Mouse (Mus musculus) hindbrain, embryonic 12.5 days (tissue): ENCODE data around the gene Kif1bp. TPM values are rescaled to one million over a fixed set of nuclear protein-coding genes. Genes with fewer than 3 reads are reported as not detected.

Experiments used
- ATAC-seq: fragments of 200-750 bp; cut with Nextera tagmentation; 2 replicates; pipeline ENCODE4 v1.8.0; 2017; ENCODE audit warnings: moderate TSS enrichment; ENCODE audit not compliant: low FRiP score
- H3K27ac ChIP-seq: fragments of 300-500 bp; sonication (generic); 2 replicates; pipeline ENCODE4 v1.5.1; 2016; ENCODE audit warnings: mild to moderate bottlenecking
- H3K27me3 ChIP-seq: fragments of 300-500 bp; sonication (generic); 2 replicates; pipeline ENCODE4 v1.6.1; 2016; ENCODE audit warnings: mild to moderate bottlenecking
- H3K36me3 ChIP-seq: fragments of 300-500 bp; sonication (generic); 2 replicates; pipeline ENCODE4 v1.6.1; 2016; ENCODE audit warnings: mild to moderate bottlenecking
- H3K4me1 ChIP-seq: fragments of 300-500 bp; sonication (generic); 2 replicates; pipeline ENCODE4 v1.6.1; 2016
- H3K4me2 ChIP-seq: fragments of 300-500 bp; sonication (generic); replicated peaks from 2 replicates; pipeline ENCODE4 v1.6.1; 2016; ENCODE audit warnings: mild to moderate bottlenecking
- H3K4me3 ChIP-seq: fragments of 300-500 bp; sonication (generic); 2 replicates; pipeline ENCODE4 v1.5.1; 2016; ENCODE audit warnings: mild to moderate bottlenecking
- H3K9ac ChIP-seq: fragments of 300-500 bp; sonication (generic); 2 replicates; pipeline ENCODE4 v1.6.1; 2016; ENCODE audit warnings: mild to moderate bottlenecking, moderate library complexity
- H3K9me3 ChIP-seq: fragments of 300-500 bp; sonication (generic); replicated peaks from 2 replicates; pipeline ENCODE4 v1.6.1; 2016; ENCODE audit warnings: mild to moderate bottlenecking
- WGBS: fragments of 180-500 bp; shearing (Covaris S2); methylation state at CpG from one replicate; pipeline ENCODE4 v1.1.7; 2016; 5-methylcytosine and 5-hydroxymethylcytosine counted together
- polyA plus RNA-seq: library from polyadenylated mRNA; unstranded; fragments of >200 nt; fragmentation: Nextera tagmentation; extraction: Ambion mirVana; gene quantifications from 2 replicates; pipeline ENCODE4 v1.2.1, GENCODE M21; 2016

Kif1bp gene
- polyA plus RNA-seq, 1 experiment from 2014 or later, result 74.3 TPM

DNA sequence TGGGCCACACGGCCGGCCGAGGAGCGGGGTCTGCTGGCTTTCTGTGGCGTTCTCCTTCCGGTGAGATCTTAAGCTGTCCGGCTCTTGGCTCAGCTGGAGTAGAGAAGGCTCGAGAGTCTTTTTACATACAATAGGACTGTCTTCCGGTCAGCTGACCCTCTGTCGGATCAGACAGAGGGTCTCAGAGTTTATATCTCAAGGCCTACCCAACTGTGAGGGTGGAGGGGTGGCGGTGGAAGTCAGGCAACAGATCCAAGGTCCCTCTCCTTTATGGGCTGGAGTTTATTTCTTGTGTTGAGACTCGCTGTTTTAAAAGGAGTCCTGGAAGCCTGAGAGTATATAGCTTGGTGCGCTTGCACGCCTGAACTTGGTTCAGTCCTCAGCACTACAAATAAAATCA lies 50.9 kb downstream of the Kif1bp start, which contains the start of gene Srgn:
Srgn (minus strand) TSS at position 101 of the 400 bp plus-strand sequence.
- no peaks in the 10 kb centered on the region for H3K9me3 ChIP-seq
- no peaks in the 10 kb centered on the region for H3K36me3 ChIP-seq
- H3K27me3 ChIP-seq, result no peaks in the 10 kb centered on the region
- no peak within 1 kb of the TSS for H3K4me3 ChIP-seq
- 86% methylated on average over 14 of the region's 14 CpGs for WGBS
- H3K4me2 ChIP-seq, result no peak within 1 kb of the TSS
- no peak within 1 kb of the TSS for H3K27ac ChIP-seq
- no peak for ATAC-seq
- H3K4me1 ChIP-seq, result no peaks in the 10 kb centered on the region
- H3K9ac ChIP-seq, result no peak within 1 kb of the TSS

DNA sequence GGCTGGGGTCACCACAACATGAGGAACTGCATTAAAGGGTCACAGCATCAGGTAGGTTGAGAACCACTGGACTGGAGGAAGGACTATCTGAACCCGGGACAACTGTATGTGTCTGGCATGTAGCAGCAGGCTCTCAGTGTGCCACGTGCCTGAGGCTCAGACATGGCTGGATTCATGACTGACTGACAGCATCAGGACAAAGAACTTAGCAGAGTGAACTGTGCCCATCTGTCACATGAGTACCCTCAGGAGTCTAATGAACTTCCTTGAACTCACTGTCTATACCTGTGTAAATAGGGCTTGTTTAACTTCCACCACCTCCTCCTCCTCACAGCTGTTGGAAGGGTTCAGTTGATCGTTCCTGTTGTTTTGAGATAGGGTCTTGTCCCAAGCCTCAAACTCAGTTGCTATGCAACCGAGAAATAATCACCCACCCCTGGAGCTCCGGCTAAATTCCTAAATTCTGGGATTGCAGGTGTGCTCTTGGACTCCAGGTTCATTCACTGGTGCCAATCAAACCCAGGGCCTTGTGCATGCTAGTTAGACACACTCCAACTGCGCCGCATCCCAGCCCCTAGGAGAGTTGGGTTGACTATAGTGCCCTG lies 55.8 kb downstream of the Kif1bp start:
- Histone ChIP-seq H3K4me3 (no peak overlapping the region), H3K27ac (no peak overlapping the region), H3K4me1 (no peaks in the 10 kb centered on the region), H3K4me2 (no peak overlapping the region), H3K9me3 (no peaks in the 10 kb centered on the region), H3K36me3 (no peaks in the 10 kb centered on the region), H3K9ac (no peak overlapping the region), H3K27me3 (no peaks in the 10 kb centered on the region)
- 77% methylated on average over 7 of the region's 7 CpGs for WGBS
- ATAC-seq, result no peak

DNA sequence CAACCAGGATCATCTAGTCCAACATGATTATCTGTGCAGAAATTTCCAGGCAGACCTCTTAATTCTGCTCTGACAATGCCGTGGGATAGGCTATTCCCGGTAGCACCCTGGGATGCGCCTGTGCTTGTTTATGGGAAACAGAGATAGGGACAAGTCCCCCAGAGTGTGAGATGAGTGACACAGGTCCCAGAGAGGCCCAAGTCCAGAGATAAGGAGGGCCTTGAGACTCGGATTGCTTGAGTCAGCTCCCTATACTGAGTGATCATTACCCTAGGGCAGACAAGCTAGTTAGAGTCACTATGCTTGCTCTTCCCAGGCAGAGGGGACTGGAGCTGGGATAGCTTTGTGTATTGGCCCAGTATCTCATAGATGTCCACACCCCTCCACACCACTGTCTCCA lies 56.5 kb downstream of the Kif1bp start:
- Histone ChIP-seq H3K4me1 (no peaks in the 10 kb centered on the region), H3K27me3 (no peaks in the 10 kb centered on the region), H3K9ac (no peak overlapping the region), H3K4me3 (no peak overlapping the region), H3K9me3 (no peaks in the 10 kb centered on the region), H3K4me2 (no peak overlapping the region), H3K27ac (no peak overlapping the region), H3K36me3 (no peaks in the 10 kb centered on the region)
- WGBS, result 59% methylated on average over 4 of the region's 4 CpGs
- no peak for ATAC-seq

DNA sequence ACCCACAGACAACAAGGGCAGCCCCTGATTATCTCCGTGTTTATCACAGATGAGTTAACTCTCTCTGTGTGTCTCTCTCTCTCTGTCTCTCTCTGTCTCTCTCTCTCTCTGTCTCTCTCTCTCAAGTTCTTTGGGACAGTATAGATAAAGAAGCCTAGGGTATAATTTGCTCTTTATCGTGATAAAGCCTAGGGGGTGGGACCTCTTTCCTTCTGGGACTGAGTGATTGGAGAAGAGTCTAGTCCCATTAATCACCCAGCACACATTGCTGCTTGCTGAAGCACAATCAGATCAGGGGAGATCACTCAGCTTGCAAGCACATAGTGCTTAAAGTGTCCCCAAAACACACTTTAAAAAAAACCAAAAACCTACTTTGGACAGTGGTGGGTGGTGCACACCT lies 57.3 kb downstream of the Kif1bp start:
- H3K4me1 ChIP-seq, result no peaks in the 10 kb centered on the region
- no peak for ATAC-seq

DNA sequence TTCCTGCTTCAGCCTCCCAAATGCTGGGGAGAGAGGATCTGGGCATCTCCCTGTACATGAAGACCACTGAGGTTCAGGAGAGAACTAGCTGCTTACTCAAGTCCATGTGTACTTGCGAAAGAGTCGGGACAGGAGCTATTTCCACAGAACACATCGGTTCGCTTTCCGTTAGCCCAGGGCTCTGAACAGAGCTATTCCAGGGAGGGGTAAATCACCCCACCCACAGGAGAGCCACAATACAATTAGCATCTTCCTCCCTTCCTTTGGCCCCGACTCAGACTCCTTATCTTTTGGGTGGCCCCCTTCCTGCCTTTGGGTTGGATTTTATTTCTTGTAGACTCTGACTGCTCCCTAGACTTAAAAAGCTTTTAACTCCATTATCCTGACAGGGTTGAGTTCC lies 60.7 kb downstream of the Kif1bp start:
- Histone ChIP-seq H3K9ac (no peak overlapping the region), H3K4me2 (no peak overlapping the region), H3K4me1 (no peaks in the 10 kb centered on the region), H3K27ac (no peak overlapping the region), H3K9me3 (no peaks in the 10 kb centered on the region), H3K36me3 (no peaks in the 10 kb centered on the region), H3K4me3 (no peak overlapping the region), H3K27me3 (no peaks in the 10 kb centered on the region)
- ATAC-seq, result no peak
- 87% methylated on average over 6 of the region's 6 CpGs for WGBS

More for the DNA sequence above, 57.3 kb downstream of the Kif1bp start:
- no peak overlapping the region for H3K27ac ChIP-seq
- H3K9ac ChIP-seq, result no peak overlapping the region
- no peaks in the 10 kb centered on the region for H3K9me3 ChIP-seq
- no peak overlapping the region for H3K4me2 ChIP-seq
- H3K36me3 ChIP-seq, result no peaks in the 10 kb centered on the region
- 74% methylated on average over 2 of the region's 2 CpGs for WGBS
- H3K27me3 ChIP-seq, result no peaks in the 10 kb centered on the region
- no peak overlapping the region for H3K4me3 ChIP-seq

DNA sequence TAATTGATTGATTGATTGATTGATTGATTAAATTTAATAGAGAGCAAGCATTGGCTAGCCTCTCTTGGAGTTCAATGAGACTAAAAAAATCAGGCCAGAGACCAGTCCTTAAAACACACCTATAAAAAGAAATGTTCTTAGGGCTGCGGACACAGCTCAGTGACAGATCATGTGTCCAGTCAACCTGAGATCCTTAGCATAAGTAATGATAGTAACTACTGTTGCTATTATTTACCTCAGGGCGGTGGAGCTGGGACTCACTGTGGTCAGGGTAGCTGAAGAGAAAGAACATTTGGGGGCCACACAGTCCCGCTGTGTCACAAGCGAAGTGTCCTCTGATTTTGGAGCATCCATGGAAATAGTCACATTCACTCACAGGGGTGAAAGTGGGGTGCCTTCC lies 65.4 kb downstream of the Kif1bp start:
- Histone ChIP-seq H3K4me2 (no peak overlapping the region), H3K9ac (no peak overlapping the region), H3K4me3 (no peak overlapping the region), H3K36me3 (no peaks in the 10 kb centered on the region), H3K9me3 (no peaks in the 10 kb centered on the region), H3K4me1 (no peaks in the 10 kb centered on the region), H3K27me3 (0 out of 2 replicates have a peak, but pooled peaks cover 5% of the 10 kb centered on the region), H3K27ac (no peak overlapping the region)
- ATAC-seq, result no peak
- 92% methylated on average over 4 of the region's 4 CpGs for WGBS

DNA sequence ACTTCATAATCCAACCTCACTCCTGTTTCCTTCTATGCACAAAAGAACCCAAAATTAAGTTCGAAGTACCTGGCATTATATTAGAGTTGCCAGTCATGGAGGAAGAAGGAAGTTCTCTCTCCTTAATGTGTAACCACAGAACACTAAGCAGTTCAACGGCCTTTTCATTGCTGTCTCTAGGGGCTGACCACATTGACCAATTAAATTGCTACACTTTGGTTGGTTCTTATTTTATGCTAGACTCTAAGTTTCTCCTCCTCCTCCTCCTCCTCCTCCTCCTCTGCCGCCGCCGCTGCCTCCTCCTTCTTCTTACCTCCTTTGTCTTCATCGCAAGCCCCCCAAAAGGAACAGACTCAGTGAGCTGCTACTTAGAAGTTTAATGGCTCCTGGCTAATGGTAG lies 66.7 kb downstream of the Kif1bp start:
- Histone ChIP-seq H3K27ac (no peak overlapping the region), H3K4me2 (no peak overlapping the region), H3K9me3 (no peaks in the 10 kb centered on the region), H3K9ac (no peak overlapping the region), H3K27me3 (peaks cover 14% of the 10 kb centered on the region), H3K36me3 (no peaks in the 10 kb centered on the region), H3K4me1 (no peaks in the 10 kb centered on the region), H3K4me3 (no peak overlapping the region)
- no peak for ATAC-seq
- 79% methylated on average over 6 of the region's 6 CpGs for WGBS

DNA sequence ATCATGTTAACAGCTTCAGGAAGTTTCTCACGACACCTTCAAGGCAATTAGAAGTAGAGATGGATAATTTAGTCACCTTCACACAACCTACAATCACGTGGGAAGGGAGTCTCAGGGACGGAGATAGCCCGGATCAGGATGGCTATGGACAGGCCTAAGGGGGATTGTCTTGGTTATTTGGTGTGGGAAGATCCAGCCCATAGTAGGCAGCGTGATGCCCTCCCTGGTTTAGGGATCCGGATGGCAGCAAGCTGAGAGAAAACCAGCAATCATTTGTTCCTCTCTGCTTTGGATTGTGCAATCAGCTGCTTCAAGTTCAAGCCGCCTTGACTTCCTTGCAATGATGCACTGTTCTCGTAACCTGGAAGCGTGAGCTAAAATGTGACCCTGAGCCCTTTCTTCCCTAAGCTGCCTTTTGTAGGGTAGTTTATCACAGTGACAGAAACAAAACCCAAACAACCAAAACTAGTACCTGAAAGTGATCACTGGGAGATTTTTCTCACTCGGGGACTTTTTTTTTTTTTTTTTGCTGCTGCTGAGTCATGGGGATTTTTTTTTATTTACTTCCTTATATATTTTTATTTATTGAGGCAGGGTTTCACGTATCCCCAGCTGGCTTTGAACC lies 69.1 kb downstream of the Kif1bp start:
- Histone ChIP-seq H3K9ac (no peak overlapping the region), H3K4me1 (no peaks in the 10 kb centered on the region), H3K9me3 (no peaks in the 10 kb centered on the region), H3K36me3 (no peaks in the 10 kb centered on the region), H3K27me3 (peaks cover 14% of the 10 kb centered on the region), H3K4me3 (no peak overlapping the region), H3K4me2 (no peak overlapping the region), H3K27ac (no peak overlapping the region)
- 69% methylated on average over 11 of the region's 11 CpGs for WGBS
- ATAC-seq, result no peak

DNA sequence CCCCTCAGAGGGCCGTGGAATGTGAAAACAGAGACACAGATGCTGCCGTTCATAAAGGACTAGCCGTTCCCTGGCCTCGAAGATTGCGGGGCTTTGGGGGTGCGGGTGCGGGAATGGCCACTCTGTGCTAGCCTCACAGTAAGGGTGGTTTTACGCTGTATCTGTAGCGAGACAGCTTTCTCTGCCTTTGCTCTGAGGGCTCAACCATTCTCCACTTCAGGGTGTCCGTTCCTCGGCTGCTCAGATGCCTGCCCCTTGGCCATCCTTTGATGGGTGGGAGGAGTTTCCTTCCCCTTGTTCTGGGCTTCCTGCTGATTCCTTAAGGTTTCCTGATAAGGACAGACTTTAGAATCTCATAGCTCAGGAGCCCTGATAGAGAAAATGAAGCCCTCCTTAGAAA lies 69.8 kb downstream of the Kif1bp start:
- peak overlapping the region; percentile 48 for H3K4me2 ChIP-seq
- WGBS, result 8% methylated on average over 11 of the region's 11 CpGs
- H3K4me1 ChIP-seq, result no peaks in the 10 kb centered on the region
- peak overlapping the region; percentile 19 for H3K4me3 ChIP-seq
- no peaks in the 10 kb centered on the region for H3K9me3 ChIP-seq
- no peak overlapping the region for H3K27ac ChIP-seq
- H3K27me3 ChIP-seq, result peaks cover 14% of the 10 kb centered on the region
- H3K36me3 ChIP-seq, result no peaks in the 10 kb centered on the region
- no peak overlapping the region for H3K9ac ChIP-seq
- ATAC-seq, result no peak

DNA sequence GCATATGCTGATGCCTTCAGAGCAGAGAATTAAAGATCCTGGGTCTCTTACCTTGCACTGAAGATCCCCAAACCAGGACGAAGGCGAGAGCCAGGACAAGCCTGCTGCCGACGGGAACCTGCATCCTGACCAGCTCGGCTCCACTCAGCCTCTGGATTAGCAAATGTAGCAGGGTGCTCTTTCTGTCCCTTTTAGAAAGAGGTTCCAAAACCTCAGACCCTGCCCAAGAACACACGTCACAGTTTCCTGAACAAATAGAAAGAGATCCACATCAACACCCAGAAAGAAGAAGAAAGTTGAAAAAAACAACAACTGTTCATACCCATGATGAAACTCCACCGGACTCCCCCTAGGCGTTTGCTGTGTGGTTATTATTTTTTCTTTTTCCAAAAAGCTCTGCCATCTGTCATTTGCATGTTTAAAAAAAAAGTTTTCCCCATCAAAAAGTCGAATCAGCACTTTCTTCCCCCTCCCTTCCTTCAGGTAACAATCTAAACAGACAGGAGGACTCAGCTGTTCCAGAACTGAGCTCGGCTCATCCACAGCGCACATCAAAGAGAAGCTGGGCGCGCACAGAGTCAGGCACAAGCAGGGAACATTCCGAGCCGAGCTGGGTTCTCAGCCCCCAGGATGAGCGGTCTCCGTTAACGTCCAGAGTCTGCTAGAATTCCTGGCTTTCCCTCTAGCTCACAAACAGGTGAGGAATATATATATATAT lies 70.5 kb downstream of the Kif1bp start:
- ATAC-seq, result no peak
- WGBS, result 19% methylated on average over 18 of the region's 18 CpGs
- H3K4me2 ChIP-seq, result peak overlapping the region; percentile 48
- H3K9ac ChIP-seq, result no peak overlapping the region
- peaks cover 14% of the 10 kb centered on the region for H3K27me3 ChIP-seq
- peak overlapping the region; percentile 19 for H3K4me3 ChIP-seq
- no peak overlapping the region for H3K27ac ChIP-seq
- H3K4me1 ChIP-seq, result no peaks in the 10 kb centered on the region
- H3K36me3 ChIP-seq, result no peaks in the 10 kb centered on the region
- no peaks in the 10 kb centered on the region for H3K9me3 ChIP-seq

DNA sequence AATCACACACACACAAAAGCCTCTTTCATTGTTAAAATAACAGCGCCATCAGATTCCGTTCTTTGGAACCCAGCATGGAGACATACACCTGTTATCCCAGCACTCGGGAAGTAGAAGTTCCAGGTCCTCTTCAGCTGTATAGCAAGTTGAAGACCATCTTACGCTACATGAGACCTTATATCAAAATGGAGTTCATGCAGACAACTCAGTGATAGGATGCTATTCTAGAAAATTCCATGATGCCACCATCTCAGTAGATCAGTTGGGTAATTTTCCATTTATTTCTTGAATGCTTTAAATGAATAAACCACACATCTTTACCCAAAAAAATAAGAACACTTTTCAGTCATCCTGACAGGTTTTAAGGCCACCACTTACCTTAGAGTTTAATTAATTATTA lies 71.2 kb downstream of the Kif1bp start:
- no peak overlapping the region for H3K27ac ChIP-seq
- H3K36me3 ChIP-seq, result no peaks in the 10 kb centered on the region
- ATAC-seq, result no peak
- H3K9ac ChIP-seq, result no peak overlapping the region
- H3K27me3 ChIP-seq, result peaks cover 14% of the 10 kb centered on the region
- no peaks in the 10 kb centered on the region for H3K9me3 ChIP-seq
- 89% methylated on average over 4 of the region's 4 CpGs for WGBS
- H3K4me2 ChIP-seq, result no peak overlapping the region
- no peaks in the 10 kb centered on the region for H3K4me1 ChIP-seq
- no peak overlapping the region for H3K4me3 ChIP-seq

DNA sequence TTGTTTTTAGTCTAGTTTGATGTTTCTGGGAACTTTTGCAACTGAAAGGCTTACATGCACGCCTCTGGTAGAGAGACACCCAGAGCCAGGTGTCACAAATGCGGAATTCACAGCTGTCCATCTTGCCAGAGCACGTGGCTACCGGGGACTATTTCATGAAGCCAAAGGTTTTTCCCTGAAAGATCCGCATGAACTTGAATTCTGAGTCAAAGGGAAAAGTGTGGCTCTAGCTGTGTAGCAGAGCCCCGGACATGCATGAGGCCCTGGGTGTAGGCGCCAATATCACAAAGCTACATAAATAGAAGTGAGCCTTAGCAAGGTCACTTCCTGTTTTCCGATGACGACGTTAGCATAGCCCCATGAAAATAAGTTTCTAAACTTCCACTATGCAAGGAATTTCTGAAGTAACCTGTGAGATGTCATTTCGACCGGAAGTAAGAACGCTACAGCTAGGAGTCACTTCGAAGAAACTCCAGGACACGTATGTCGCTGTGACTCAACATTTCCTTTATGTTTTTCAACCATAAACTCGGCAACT lies 72.2 kb downstream of the Kif1bp start:
- Histone ChIP-seq H3K9ac (no peak overlapping the region), H3K27ac (no peak overlapping the region)
- 81% methylated on average over 17 of the region's 17 CpGs for whole genome bisulfite sequencing

More for the DNA sequence above, 72.2 kb downstream of the Kif1bp start:
- Histone ChIP-seq H3K4me2 (no peak overlapping the region), H3K27me3 (peaks cover 14% of the 10 kb centered on the region), H3K4me1 (no peaks in the 10 kb centered on the region), H3K4me3 (no peak overlapping the region), H3K9me3 (no peaks in the 10 kb centered on the region), H3K36me3 (no peaks in the 10 kb centered on the region)
- no peak for ATAC-seq
